ENCODE assay signal across 8 mouse cellular contexts in the genomic region with DNA sequence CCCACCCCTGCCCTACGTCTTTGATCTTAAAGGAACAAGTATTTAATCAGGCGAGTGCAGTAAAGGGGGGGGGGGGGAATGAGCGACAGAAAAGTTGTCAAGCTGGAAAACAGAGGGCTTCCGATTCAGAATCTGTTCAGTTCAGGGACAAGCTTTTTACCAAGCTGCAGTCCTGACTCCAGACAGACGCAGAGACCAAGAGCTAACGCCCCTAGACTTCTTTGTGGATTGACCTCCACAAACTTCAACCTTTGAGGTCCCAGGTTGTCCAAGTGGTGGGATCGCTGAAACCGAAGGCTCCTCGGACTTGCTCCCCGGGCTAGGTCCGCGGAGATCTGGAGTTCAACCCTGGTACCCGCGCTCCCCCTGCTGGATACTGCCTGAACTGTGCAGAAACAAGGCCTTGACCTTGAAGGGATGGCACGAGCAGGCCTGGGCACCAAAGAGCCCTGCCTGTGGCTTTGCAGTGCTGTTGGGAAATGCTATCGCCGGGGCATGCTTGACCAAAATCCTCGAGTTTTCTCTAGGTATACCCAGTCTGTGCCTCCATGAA. TPM values are rescaled to one million over a fixed set of nuclear protein-coding genes. Genes with fewer than 3 reads are reported as not detected.
DNase-seq lines count a peak whose midpoint lies in the region; ATAC-seq and TF ChIP-seq lines count a peak whose summit lies in the region.

No protein-coding gene starts in this region.

- peak overlapping the region; percentile 43; the same call in 1 of the 2 replicates for H3K9ac ChIP-seq in ES-Bruce4 (ENCODE audit: low read depth, poor library complexity, severe bottlenecking)
- H3K9ac ChIP-seq in forebrain, embryonic 13.5 days, result peak overlapping the region; percentile 75
- no peak overlapping the region for H3K9ac ChIP-seq in heart, postnatal 0 days (replicated peaks; ENCODE audit: low read depth, low read length)
- no peak overlapping the region for H3K9ac ChIP-seq in liver, postnatal 0 days (replicated peaks)
- peak overlapping the region; percentile 71; the same call in 1 of the 2 replicates for H3K9ac ChIP-seq in neural tube, embryonic 13.5 days

- TF ChIP-seq CTCF in ES-Bruce4 (IDR thresholded peaks at IDR 0.05; ENCODE audit: low read depth, low read length), result peak; percentile 90
- peak; percentile 96 for TF ChIP-seq CTCF in heart, postnatal 0 days (IDR thresholded peaks at IDR 0.05; ENCODE audit: low read depth)
- TF ChIP-seq CTCF in liver, postnatal 0 days (IDR thresholded peaks at IDR 0.05; ENCODE audit: low read depth), result peak; percentile 99

- peaks cover 3% of the 10 kb centered on the region; the same call in 1 of the 2 replicates for H3K27me3 ChIP-seq in ES-Bruce4 (ENCODE audit: control insufficient read depth, insufficient read depth, low read length, poor library complexity, severe bottlenecking)
- peaks cover 44% of the 10 kb centered on the region for H3K27me3 ChIP-seq in forebrain, embryonic 13.5 days
- H3K27me3 ChIP-seq in heart, postnatal 0 days (ENCODE audit: control insufficient read depth, insufficient read depth, low read length), result peaks cover 46% of the 10 kb centered on the region
- peaks cover 56% of the 10 kb centered on the region for H3K27me3 ChIP-seq in liver, postnatal 0 days (ENCODE audit: insufficient read depth, low read length)
- H3K27me3 ChIP-seq in neural tube, embryonic 13.5 days, result peaks cover 60% of the 10 kb centered on the region

- H3K9me3 ChIP-seq in ES-Bruce4 (replicated peaks; ENCODE audit: control insufficient read depth, insufficient read depth, low read length, poor library complexity, severe bottlenecking), result no peaks in the 10 kb centered on the region
- no peaks in the 10 kb centered on the region for H3K9me3 ChIP-seq in forebrain, embryonic 13.5 days (replicated peaks)
- no peaks in the 10 kb centered on the region for H3K9me3 ChIP-seq in heart, postnatal 0 days (replicated peaks; ENCODE audit: control insufficient read depth, low read length)
- no peaks in the 10 kb centered on the region for H3K9me3 ChIP-seq in liver, postnatal 0 days (ENCODE audit: low read length)
- no peaks in the 10 kb centered on the region for H3K9me3 ChIP-seq in neural tube, embryonic 13.5 days

- TF ChIP-seq EP300 in ES-Bruce4 (IDR thresholded peaks at IDR 0.05; ENCODE audit: insufficient read depth, low read depth, low read length), result no peak
- no peak for TF ChIP-seq EP300 in heart, postnatal 0 days (IDR thresholded peaks at IDR 0.05; ENCODE audit: low read depth)
- no peak for TF ChIP-seq EP300 in liver, postnatal 0 days (IDR thresholded peaks at IDR 0.05; ENCODE audit: low read depth)

- no peak overlapping the region for H3K27ac ChIP-seq in ES-Bruce4 (ENCODE audit: insufficient read depth, low read length)
- peak overlapping the region; percentile 93 for H3K27ac ChIP-seq in forebrain, embryonic 13.5 days
- H3K27ac ChIP-seq in heart, postnatal 0 days (ENCODE audit: low read depth), result no peak overlapping the region
- H3K27ac ChIP-seq in liver, postnatal 0 days (ENCODE audit: low read depth), result no peak overlapping the region
- H3K27ac ChIP-seq in neural tube, embryonic 13.5 days (replicated peaks), result peak overlapping the region; percentile 87

- 3% methylated on average over 18 of the region's 18 CpGs for WGBS in forebrain, embryonic 13.5 days
- 4% methylated on average over 18 of the region's 18 CpGs for WGBS in heart, postnatal 0 days
- 3% methylated on average over 18 of the region's 18 CpGs for WGBS in liver, postnatal 0 days (ENCODE audit: insufficient replicate concordance)
- WGBS in neural tube, embryonic 13.5 days, result 2% methylated on average over 18 of the region's 18 CpGs

- no peaks in the 10 kb centered on the region for H3K36me3 ChIP-seq in ES-Bruce4 (ENCODE audit: control insufficient read depth, insufficient read depth, low read length, poor library complexity, severe bottlenecking)
- no peaks in the 10 kb centered on the region for H3K36me3 ChIP-seq in forebrain, embryonic 13.5 days (ENCODE audit: poor library complexity, severe bottlenecking)
- H3K36me3 ChIP-seq in heart, postnatal 0 days (replicated peaks; ENCODE audit: control insufficient read depth, insufficient read depth, low read length), result no peaks in the 10 kb centered on the region
- no peaks in the 10 kb centered on the region for H3K36me3 ChIP-seq in liver, postnatal 0 days (replicated peaks; ENCODE audit: insufficient read depth, low read length)
- no peaks in the 10 kb centered on the region for H3K36me3 ChIP-seq in neural tube, embryonic 13.5 days

- H3K4me2 ChIP-seq in forebrain, embryonic 13.5 days, result peak overlapping the region; percentile 75
- H3K4me2 ChIP-seq in heart, postnatal 0 days (ENCODE audit: low read depth, low read length), result peak overlapping the region; percentile 66
- peak overlapping the region; percentile 77 for H3K4me2 ChIP-seq in liver, postnatal 0 days (ENCODE audit: low read depth, low read length)
- H3K4me2 ChIP-seq in neural tube, embryonic 13.5 days, result peak overlapping the region; percentile 59

- no peak for TF ChIP-seq POLR2A in ES-Bruce4 (IDR thresholded peaks at IDR 0.05; ENCODE audit: insufficient read depth, low read length)

- peak overlapping the region; percentile 62 for H3K4me3 ChIP-seq in ES-Bruce4 (ENCODE audit: low read depth, low read length)
- peak overlapping the region; percentile 44 for H3K4me3 ChIP-seq in forebrain, embryonic 13.5 days
- peak overlapping the region; percentile 47 for H3K4me3 ChIP-seq in heart, postnatal 0 days (ENCODE audit: low read depth, low read length)
- peak overlapping the region; percentile 52 for H3K4me3 ChIP-seq in liver, postnatal 0 days (ENCODE audit: low read depth, low read length)
- peak overlapping the region; percentile 37 for H3K4me3 ChIP-seq in neural tube, embryonic 13.5 days

- peak; percentile 84 for DNase-seq in heart, postnatal 0 days (ENCODE audit: low spot score)
- DNase-seq in kidney, postnatal 36 days, result peak; percentile 93 to 98
- DNase-seq in liver, postnatal 0 days, result peak; percentile 92
- DNase-seq in testis, postnatal 10 days (ENCODE audit: low spot score), result peak; percentile 97

- ATAC-seq in cerebellum, adult (ENCODE audit: insufficient number of reproducible peaks, low FRiP score, low TSS enrichment), result peak; percentile 73; the same call in 1 of the 2 replicates
- ATAC-seq in forebrain, embryonic 13.5 days, result peak; percentile 52; the same call in 1 of the 2 replicates
- peak; percentile 90 for ATAC-seq in heart, postnatal 0 days (ENCODE audit: insufficient read depth, low read depth)
- ATAC-seq in liver, postnatal 0 days, result peak; percentile 85
- peak; percentile 70 for ATAC-seq in neural tube, embryonic 13.5 days (ENCODE audit: low read depth)

- no peaks in the 10 kb centered on the region for H3K4me1 ChIP-seq in ES-Bruce4 (ENCODE audit: control insufficient read depth, insufficient read depth, low read length)
- H3K4me1 ChIP-seq in forebrain, embryonic 13.5 days, result peaks cover 65% of the 10 kb centered on the region
- H3K4me1 ChIP-seq in heart, postnatal 0 days (ENCODE audit: control insufficient read depth, insufficient read depth), result no peaks in the 10 kb centered on the region
- no peaks in the 10 kb centered on the region; the same call in 1 of the 2 replicates for H3K4me1 ChIP-seq in liver, postnatal 0 days (ENCODE audit: insufficient read depth)
- peaks cover 40% of the 10 kb centered on the region for H3K4me1 ChIP-seq in neural tube, embryonic 13.5 days (replicated peaks)

RNA-seq across cellular contexts. Expression of gene Islr2, which starts 0.4 kb away (rescaled TPM):
- 0.67 and 0.85 TPM in 2 replicates for polyA plus RNA-seq in ES-Bruce4 (2011; ENCODE audit: insufficient read depth, insufficient read length, low read depth, missing spikeins)
- 50.1 and 56.9 TPM in 2 replicates for polyA plus RNA-seq in forebrain, embryonic 13.5 days (2015; fragmentation: Nextera tagmentation; extraction: Ambion mirVana)
- 0.69 and 0.89 TPM in 2 replicates for total RNA-seq in heart, postnatal 0 days (2014; rRNA removed; ENCODE audit: low replicate concordance)
- 0.08 TPM in 1 of 2 replicates, not detected in the other for polyA plus RNA-seq in heart, postnatal 0 days (2015; fragmentation: Nextera tagmentation; extraction: Ambion mirVana)
- not detected in 2 replicates for polyA plus RNA-seq in liver, postnatal 0 days (2015; fragmentation: Nextera tagmentation; extraction: Ambion mirVana)
- polyA plus RNA-seq in neural tube, embryonic 13.5 days (2015; fragmentation: Nextera tagmentation; extraction: Ambion mirVana), result 19.8 and 22.3 TPM in 2 replicates

RNA-seq across cellular contexts. Expression of gene Islr, which starts 0.4 kb away (rescaled TPM):
- polyA plus RNA-seq in ES-Bruce4 (2011; ENCODE audit: insufficient read depth, insufficient read length, low read depth, missing spikeins), result not detected in 2 replicates
- polyA plus RNA-seq in forebrain, embryonic 13.5 days (2015; fragmentation: Nextera tagmentation; extraction: Ambion mirVana), result 10.0 and 11.2 TPM in 2 replicates
- 21.1 and 39.9 TPM in 2 replicates for total RNA-seq in heart, postnatal 0 days (2014; rRNA removed; ENCODE audit: low replicate concordance)
- polyA plus RNA-seq in heart, postnatal 0 days (2015; fragmentation: Nextera tagmentation; extraction: Ambion mirVana), result 14.4 and 16.3 TPM in 2 replicates
- 2.9 and 3.0 TPM in 2 replicates for polyA plus RNA-seq in liver, postnatal 0 days (2015; fragmentation: Nextera tagmentation; extraction: Ambion mirVana)
- polyA plus RNA-seq in neural tube, embryonic 13.5 days (2015; fragmentation: Nextera tagmentation; extraction: Ambion mirVana), result 53.6 and 58.2 TPM in 2 replicates

RNA-seq across cellular contexts. Expression of gene Pml, which starts 45.1 kb away (rescaled TPM):
- polyA plus RNA-seq in ES-Bruce4 (2011; ENCODE audit: insufficient read depth, insufficient read length, low read depth, missing spikeins), result 198 and 200 TPM in 2 replicates
- 7.1 and 8.3 TPM in 2 replicates for polyA plus RNA-seq in forebrain, embryonic 13.5 days (2015; fragmentation: Nextera tagmentation; extraction: Ambion mirVana)
- 11.4 and 15.0 TPM in 2 replicates for total RNA-seq in heart, postnatal 0 days (2014; rRNA removed; ENCODE audit: low replicate concordance)
- 5.2 and 5.6 TPM in 2 replicates for polyA plus RNA-seq in heart, postnatal 0 days (2015; fragmentation: Nextera tagmentation; extraction: Ambion mirVana)
- polyA plus RNA-seq in liver, postnatal 0 days (2015; fragmentation: Nextera tagmentation; extraction: Ambion mirVana), result 8.4 and 8.5 TPM in 2 replicates
- polyA plus RNA-seq in neural tube, embryonic 13.5 days (2015; fragmentation: Nextera tagmentation; extraction: Ambion mirVana), result 3.4 and 4.0 TPM in 2 replicates

RNA-seq across cellular contexts. Expression of gene Stoml1, which starts 48.4 kb away (rescaled TPM):
- 24.6 and 26.5 TPM in 2 replicates for polyA plus RNA-seq in ES-Bruce4 (2011; ENCODE audit: insufficient read depth, insufficient read length, low read depth, missing spikeins)
- polyA plus RNA-seq in forebrain, embryonic 13.5 days (2015; fragmentation: Nextera tagmentation; extraction: Ambion mirVana), result 71.6 and 77.9 TPM in 2 replicates
- total RNA-seq in heart, postnatal 0 days (2014; rRNA removed; ENCODE audit: low replicate concordance), result 16.4 and 52.8 TPM in 2 replicates
- polyA plus RNA-seq in heart, postnatal 0 days (2015; fragmentation: Nextera tagmentation; extraction: Ambion mirVana), result 21.7 and 23.3 TPM in 2 replicates
- polyA plus RNA-seq in liver, postnatal 0 days (2015; fragmentation: Nextera tagmentation; extraction: Ambion mirVana), result 5.6 and 6.7 TPM in 2 replicates
- polyA plus RNA-seq in neural tube, embryonic 13.5 days (2015; fragmentation: Nextera tagmentation; extraction: Ambion mirVana), result 86.0 and 107 TPM in 2 replicates

Comparison
In these comparisons a context has a peak if more than half of its experiments do, and no peak if none do; other contexts are left out.
1. H3K27ac ChIP-seq: peak in forebrain, embryonic 13.5 days (single experiment) and neural tube, embryonic 13.5 days (single experiment); none in ES-Bruce4 (single experiment), heart, postnatal 0 days (single experiment) and liver, postnatal 0 days (single experiment).
2. H3K9ac ChIP-seq: peak in ES-Bruce4 (single experiment), forebrain, embryonic 13.5 days (single experiment) and neural tube, embryonic 13.5 days (single experiment); none in heart, postnatal 0 days (single experiment) and liver, postnatal 0 days (single experiment).
3. RNA of gene Islr2, which starts 0.4 kb away (polyA plus RNA-seq): 50.1 to 56.9 TPM in forebrain, embryonic 13.5 days and 19.8 to 22.3 TPM in neural tube, embryonic 13.5 days; 0.67 to 0.85 TPM in ES-Bruce4, 0.08 TPM in heart, postnatal 0 days and not detected in liver, postnatal 0 days; every median in the first group is over 10 times any median in the second.
4. RNA of gene Pml, which starts 45.1 kb away (polyA plus RNA-seq): 198 to 200 TPM in ES-Bruce4; 8.4 to 8.5 TPM in liver, postnatal 0 days, 7.1 to 8.3 TPM in forebrain, embryonic 13.5 days, 5.2 to 5.6 TPM in heart, postnatal 0 days and 3.4 to 4.0 TPM in neural tube, embryonic 13.5 days; every median in the first group is over 10 times any median in the second.
5. Peak in every context shown above with its lines, with median percentiles within 50 percentile points of each other: H3K4me3 ChIP-seq, CTCF ChIP-seq, ATAC-seq, H3K4me2 ChIP-seq and DNase-seq.